Mouse (Mus musculus) stomach, embryonic 16.5 days (tissue): ENCODE measurements around the gene Hist1h2bc. TPM values are rescaled to one million over a fixed set of nuclear protein-coding genes. Genes with fewer than 3 reads are reported as not detected.
"Not testable (repeated sequence)": the region's sequence is repeated elsewhere in the genome, so short reads cannot be mapped to it uniquely, and the experiment has no call there.

Experiments used
- ATAC-seq: fragments of 200-750 bp; cut with Nextera tagmentation; 2 replicates; pipeline ENCODE4 v1.8.0; 2017; ENCODE audit warnings: moderate number of reproducible peaks, moderate TSS enrichment; ENCODE audit not compliant: insufficient read depth, low FRiP score
- H3K27ac ChIP-seq: fragments of 300-500 bp; sonication (generic); 2 replicates; pipeline ENCODE4 v1.5.1; 2014; ENCODE audit warnings: low read length
- H3K27me3 ChIP-seq: fragments of 300-500 bp; sonication (generic); 2 replicates; pipeline ENCODE4 v1.6.1; 2014; ENCODE audit warnings: low read length, control low read depth, mixed read lengths; ENCODE audit not compliant: control insufficient read depth, insufficient read depth
- H3K36me3 ChIP-seq: fragments of 300-500 bp; sonication (generic); 2 replicates; pipeline ENCODE4 v1.6.1; 2014; ENCODE audit warnings: low read length; ENCODE audit not compliant: control insufficient read depth, insufficient read depth
- H3K4me1 ChIP-seq: fragments of 300-500 bp; sonication (generic); 2 replicates; pipeline ENCODE4 v1.6.1; 2014; ENCODE audit warnings: low read length, control low read depth, mixed read lengths; ENCODE audit not compliant: control insufficient read depth, insufficient read depth
- H3K4me2 ChIP-seq: fragments of 300-500 bp; sonication (generic); 2 replicates; pipeline ENCODE4 v1.6.1; 2014; ENCODE audit warnings: low read depth, low read length, mixed read lengths
- H3K4me3 ChIP-seq: fragments of 300-500 bp; sonication (generic); replicated peaks from 2 replicates; pipeline ENCODE4 v1.5.1; 2014; ENCODE audit warnings: mild to moderate bottlenecking, low read length
- H3K9ac ChIP-seq: fragments of 300-500 bp; sonication (generic); 2 replicates; pipeline ENCODE4 v1.6.1; 2014; ENCODE audit warnings: low read length
- H3K9me3 ChIP-seq: fragments of 300-500 bp; sonication (generic); replicated peaks from 2 replicates; pipeline ENCODE4 v1.6.1; 2016; ENCODE audit warnings: low read length, control low read depth; ENCODE audit not compliant: control insufficient read depth
- WGBS: fragments of 180-500 bp; shearing (Covaris S2); extraction: QIAGEN DNeasy Blood & Tissue Kit; methylation state at CpG from one replicate; pipeline ENCODE4 v1.1.7; 2014; 5-methylcytosine and 5-hydroxymethylcytosine counted together
- polyA plus RNA-seq: library from polyadenylated mRNA; unstranded; fragments of >200 nt; fragmentation: Nextera tagmentation; extraction: Ambion mirVana; gene quantifications from 2 replicates; pipeline ENCODE4 v1.2.1, GENCODE M21; 2015

The Hist1h2bc gene
- polyA plus RNA-seq, 1 experiment from 2014 or later, result 102 TPM

GRCm38 (mm10) chr13:23706771-23707170 lies 22.8 kb downstream of the Hist1h2bc start:
- Histone ChIP-seq H3K4me2 (no peak overlapping the region), H3K4me3 (no peak overlapping the region), H3K4me1 (peaks cover 6% of the 10 kb centered on the region), H3K9ac (no peak overlapping the region), H3K27me3 (no peaks in the 10 kb centered on the region), H3K36me3 (no peaks in the 10 kb centered on the region), H3K9me3 (no peaks in the 10 kb centered on the region), H3K27ac (no peak overlapping the region)
- WGBS, result 93% methylated on average over 12 of the region's 12 CpGs
- no peak for ATAC-seq

GRCm38 (mm10) chr13:23708041-23708440 lies 24.0 kb downstream of the Hist1h2bc start:
- no peak overlapping the region for H3K4me3 ChIP-seq
- no peaks in the 10 kb centered on the region for H3K36me3 ChIP-seq
- no peaks in the 10 kb centered on the region for H3K9me3 ChIP-seq
- peaks cover 6% of the 10 kb centered on the region for H3K4me1 ChIP-seq
- no peak overlapping the region for H3K9ac ChIP-seq
- WGBS, result 78% methylated on average over 4 of the region's 4 CpGs
- no peak overlapping the region for H3K27ac ChIP-seq
- H3K4me2 ChIP-seq, result no peak overlapping the region
- no peaks in the 10 kb centered on the region for H3K27me3 ChIP-seq
- ATAC-seq, result no peak

GRCm38 (mm10) chr13:23708654-23709053 lies 24.7 kb downstream of the Hist1h2bc start:
- Histone ChIP-seq H3K9me3 (no peaks in the 10 kb centered on the region), H3K27me3 (no peaks in the 10 kb centered on the region), H3K36me3 (no peaks in the 10 kb centered on the region), H3K4me1 (peaks cover 6% of the 10 kb centered on the region), H3K27ac (no peak overlapping the region), H3K9ac (no peak overlapping the region), H3K4me2 (no peak overlapping the region), H3K4me3 (no peak overlapping the region)
- 67% methylated on average over 4 of the region's 4 CpGs for WGBS
- ATAC-seq, result no peak

- Histone ChIP-seq H3K4me3 (peak overlapping the region; percentile 53), H3K27me3 (no peaks in the 10 kb centered on the region), H3K4me1 (peaks cover 6% of the 10 kb centered on the region), H3K9ac (peak overlapping the region; percentile 82), H3K9me3 (no peaks in the 10 kb centered on the region), H3K27ac (no peak overlapping the region), H3K36me3 (no peaks in the 10 kb centered on the region), H3K4me2 (peak overlapping the region; percentile 88)
- no peak for ATAC-seq
- 29% methylated on average over 15 of the region's 15 CpGs for WGBS
Observed at GRCm38 (mm10) chr13:23709714-23710373, 25.8 kb downstream of the Hist1h2bc start.

- WGBS, result 2% methylated on average over 17 of the region's 17 CpGs
- no peaks in the 10 kb centered on the region for H3K9me3 ChIP-seq
- H3K4me3 ChIP-seq, result peak within 1 kb of the TSS; percentile 53
- no peaks in the 10 kb centered on the region for H3K27me3 ChIP-seq
- peak within 1 kb of the TSS; percentile 88 for H3K4me2 ChIP-seq
- peaks cover 6% of the 10 kb centered on the region for H3K4me1 ChIP-seq
- H3K36me3 ChIP-seq, result no peaks in the 10 kb centered on the region
- H3K27ac ChIP-seq, result no peak within 1 kb of the TSS; the same call in 1 of the 2 replicates
- H3K9ac ChIP-seq, result peak within 1 kb of the TSS; percentile 82
- ATAC-seq, result peak; percentile 56
Observed at GRCm38 (mm10) chr13:23710374-23711089, 26.5 kb downstream of the Hist1h2bc start, which contains the start of gene Hfe. Gene Hfe, minus strand, starts transcription at chr13:23710854.

- Histone ChIP-seq H3K9me3 (no peaks in the 10 kb centered on the region), H3K36me3 (no peaks in the 10 kb centered on the region), H3K4me3 (no peak overlapping the region), H3K4me2 (no peak overlapping the region), H3K4me1 (no peaks in the 10 kb centered on the region), H3K9ac (no peak overlapping the region), H3K27me3 (no peaks in the 10 kb centered on the region), H3K27ac (no peak overlapping the region)
- no peak for ATAC-seq
- 78% methylated on average over 5 of the region's 5 CpGs for WGBS
Observed at GRCm38 (mm10) chr13:23716261-23717042, 32.5 kb downstream of the Hist1h2bc start.

GRCm38 (mm10) chr13:23717176-23717575 lies 33.2 kb downstream of the Hist1h2bc start:
- Histone ChIP-seq H3K27ac (no peak overlapping the region), H3K4me3 (no peak overlapping the region), H3K4me1 (no peaks in the 10 kb centered on the region), H3K36me3 (no peaks in the 10 kb centered on the region), H3K27me3 (no peaks in the 10 kb centered on the region), H3K9me3 (no peaks in the 10 kb centered on the region), H3K4me2 (no peak overlapping the region), H3K9ac (no peak overlapping the region)
- WGBS, result 46% methylated on average over 11 of the region's 11 CpGs
- no peak for ATAC-seq

GRCm38 (mm10) chr13:23717593-23718245 lies 33.7 kb downstream of the Hist1h2bc start:
- H3K27me3 ChIP-seq, H3K27ac ChIP-seq, H3K4me3 ChIP-seq, ATAC-seq, H3K9ac ChIP-seq, H3K4me2 ChIP-seq, H3K9me3 ChIP-seq, H3K4me1 ChIP-seq, H3K36me3 ChIP-seq: not testable (repeated sequence)
- 8% methylated on average over 2 of the region's 2 CpGs for whole genome bisulfite sequencing
